Mouse (Mus musculus) C2C12 (cell line): ENCODE measurements around the gene A730061H03Rik. TPM values are rescaled to one million over a fixed set of nuclear protein-coding genes. Genes with fewer than 3 reads are reported as not detected.

Source experiments
- H3K27me3 ChIP-seq: one replicate; pipeline ENCODE4 v1.6.1; 2011; ENCODE audit not compliant: control insufficient read depth, insufficient read depth, insufficient read length
- H3K36me3 ChIP-seq: one replicate; pipeline ENCODE4 v1.6.1; 2011; ENCODE audit not compliant: control insufficient read depth, insufficient read depth
- H3K4me3 ChIP-seq: one replicate; pipeline ENCODE4 v1.5.1; 2011; ENCODE audit warnings: mild to moderate bottlenecking, control low read depth; ENCODE audit not compliant: poor library complexity, insufficient read depth, severe bottlenecking
- H3K79me2 ChIP-seq: one replicate; pipeline ENCODE4 v1.6.1; 2011; ENCODE audit not compliant: control insufficient read depth, insufficient read depth
- H3K79me3 ChIP-seq: one replicate; pipeline ENCODE4 v1.6.1; 2011; ENCODE audit warnings: low read depth, control low read depth
- H3ac ChIP-seq: one replicate; pipeline ENCODE3; 2011; ENCODE audit warnings: low read depth; ENCODE audit not compliant: control insufficient read depth, insufficient read length
- CEBPB ChIP-seq: IDR thresholded peaks from one replicate; pipeline ENCODE4 v1.6.1; 2011; ENCODE audit warnings: low read depth, mild to moderate bottlenecking, control low read depth, moderate library complexity
- CTCF ChIP-seq: IDR thresholded peaks from one replicate; pipeline ENCODE4 v1.5.1; 2011; ENCODE audit not compliant: control insufficient read depth, insufficient read depth, insufficient read length
- FOSL1 ChIP-seq: IDR thresholded peaks from one replicate; pipeline ENCODE4 v1.8.0; 2011; ENCODE audit warnings: mild to moderate bottlenecking, low read length; ENCODE audit not compliant: poor library complexity, insufficient read depth, severe bottlenecking
- MAX ChIP-seq: IDR thresholded peaks from one replicate; pipeline ENCODE4 v1.6.1; 2011; ENCODE audit warnings: mild to moderate bottlenecking, control low read depth
- MYOD1 ChIP-seq: IDR thresholded peaks from one replicate; pipeline ENCODE4 v1.6.1; 2011; ENCODE audit warnings: low read depth; ENCODE audit not compliant: control insufficient read depth, insufficient read length
- MYOG ChIP-seq: IDR thresholded peaks from one replicate; pipeline ENCODE4 v1.6.1; 2011; ENCODE audit not compliant: control insufficient read depth, insufficient read length; ENCODE audit errors: extremely low read depth
- USF1 ChIP-seq: IDR thresholded peaks from one replicate; pipeline ENCODE4 v1.6.1; 2011; ENCODE audit warnings: low read depth, mild to moderate bottlenecking, control low read depth, moderate library complexity
- polyA plus RNA-seq: library from polyadenylated mRNA; unstranded; fragments of >200 nt; fragmentation: generic; extraction: Trizol; gene quantifications from one replicate; pipeline ENCODE4 v1.2.1, GENCODE M21; 2012; ENCODE audit warnings: missing spikeins

A730061H03Rik gene
- polyA plus RNA-seq, 1 experiment: 0.16 TPM

DNA sequence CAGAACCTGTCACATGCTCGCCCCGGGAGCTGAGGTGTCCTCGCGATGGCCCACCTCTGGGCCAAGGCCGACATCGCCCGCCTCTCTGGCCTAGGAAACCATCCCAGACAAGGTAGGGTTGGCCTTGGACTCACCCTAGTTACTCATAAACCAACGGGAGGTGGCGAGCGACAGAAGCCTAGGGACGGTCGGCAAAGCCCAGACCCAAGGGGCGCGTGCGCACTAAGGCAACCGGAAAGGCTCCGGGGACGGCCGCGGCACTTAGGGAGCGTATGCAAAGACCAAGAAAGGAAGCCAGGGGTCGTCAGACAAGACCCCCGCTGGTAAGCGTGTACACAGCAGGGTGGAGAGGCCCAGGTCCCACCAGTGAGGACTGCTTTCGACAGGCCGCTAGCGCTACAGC, 406 bp downstream of the A730061H03Rik start, which contains the start of gene Dcaf11:
Gene Dcaf11 (plus strand): TSS at position 208 of the 403 bp plus-strand sequence.
- TF ChIP-seq USF1 (no peak), CTCF (no peak), MYOD1 (no peak), MAX (no peak), FOSL1 (no peak), CEBPB (no peak), MYOG (no peak)
- Histone ChIP-seq H3K4me3 (peak within 1 kb of the TSS; percentile 55), H3K79me3 (no peaks in the 10 kb centered on the region), H3ac (peak within 1 kb of the TSS; percentile 84), H3K36me3 (no peaks in the 10 kb centered on the region), H3K27me3 (no peaks in the 10 kb centered on the region), H3K79me2 (no peaks in the 10 kb centered on the region)

DNA sequence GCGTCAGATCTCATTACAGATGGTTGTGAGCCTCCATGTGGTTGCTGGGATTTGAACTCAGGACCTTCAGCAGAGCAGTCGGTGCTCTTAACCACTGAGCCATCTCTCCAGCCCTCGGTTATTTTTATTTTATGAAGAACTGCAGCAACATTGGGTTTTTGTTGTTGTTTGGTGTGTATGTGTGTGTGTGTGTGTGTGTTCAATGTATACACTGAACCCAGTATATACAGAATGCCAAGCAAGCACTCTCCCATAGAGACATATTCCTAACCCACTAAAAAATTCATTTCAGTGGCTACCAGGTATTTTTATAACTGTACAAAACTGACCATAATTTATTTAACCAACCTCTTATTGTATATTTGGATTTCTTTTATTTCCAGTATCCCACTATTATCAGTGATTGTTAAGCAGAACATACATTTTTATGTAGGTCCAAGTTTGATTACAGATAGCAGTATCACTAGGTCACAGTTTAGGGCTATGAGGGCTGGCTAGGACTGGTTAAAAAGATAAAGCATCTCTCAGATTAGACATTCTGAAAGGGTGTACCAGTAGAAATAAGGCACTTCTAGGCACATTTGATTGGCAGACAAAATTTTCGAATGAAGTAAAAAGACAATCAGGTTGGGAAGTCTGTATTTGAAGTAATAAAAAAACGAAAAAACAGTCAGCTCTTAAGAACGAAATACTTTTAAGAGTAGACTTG, 1.3 kb downstream of the A730061H03Rik start:
- H3K4me3 ChIP-seq: no peak overlapping the region
- no peak overlapping the region for H3ac ChIP-seq
- no peaks in the 10 kb centered on the region for H3K36me3 ChIP-seq
- H3K79me2 ChIP-seq: no peaks in the 10 kb centered on the region
- no peaks in the 10 kb centered on the region for H3K27me3 ChIP-seq
- H3K79me3 ChIP-seq: no peaks in the 10 kb centered on the region
- TF ChIP-seq FOSL1 (no peak), MYOG (no peak), MAX (no peak), CTCF (no peak), USF1 (no peak), CEBPB (no peak), MYOD1 (no peak)

DNA sequence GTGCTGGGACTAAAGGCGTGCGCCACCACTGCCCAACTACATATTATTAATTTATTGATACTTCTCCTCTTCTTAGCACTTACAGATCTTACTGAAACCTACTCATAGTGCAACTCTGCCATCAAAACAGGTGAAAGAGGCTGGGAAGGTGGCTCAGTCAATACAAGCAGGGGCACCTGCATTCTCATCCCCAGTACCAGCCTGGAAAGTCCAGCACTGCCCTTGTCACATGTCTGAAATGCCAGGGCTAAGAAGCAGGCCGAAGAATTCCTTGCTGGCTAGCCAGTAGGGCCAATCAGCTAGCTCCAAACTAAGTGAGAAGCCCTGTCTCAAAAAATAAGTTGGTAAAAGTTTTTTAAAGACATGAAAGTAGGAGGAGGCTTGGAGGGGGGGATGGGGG, 2.6 kb downstream of the A730061H03Rik start:
- Histone ChIP-seq H3K79me3 (no peaks in the 10 kb centered on the region), H3K4me3 (no peak overlapping the region), H3K27me3 (no peaks in the 10 kb centered on the region), H3ac (no peak overlapping the region), H3K79me2 (no peaks in the 10 kb centered on the region), H3K36me3 (no peaks in the 10 kb centered on the region)
- TF ChIP-seq MAX (no peak), CTCF (no peak), USF1 (no peak), MYOG (no peak), MYOD1 (no peak), FOSL1 (no peak), CEBPB (no peak)

DNA sequence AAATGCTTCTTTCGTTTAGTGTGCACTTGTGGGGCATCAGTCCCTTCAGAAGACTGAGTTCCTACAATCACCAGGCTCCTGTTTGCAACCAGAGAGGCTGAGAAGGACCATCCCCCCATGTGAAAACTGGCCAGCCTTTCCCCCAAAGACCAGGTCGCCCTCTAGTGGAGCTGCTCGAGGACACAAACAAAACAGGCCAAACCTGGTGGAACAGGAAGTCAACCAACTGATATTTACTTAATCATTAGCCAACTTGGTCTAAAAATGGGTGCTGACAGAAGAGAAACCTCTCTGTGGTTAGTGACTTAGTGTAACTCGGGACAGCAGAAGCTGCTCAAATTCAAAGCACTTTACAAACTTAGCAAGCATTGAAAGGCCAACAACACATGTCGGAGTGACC, 3.2 kb downstream of the A730061H03Rik start:
- Histone ChIP-seq H3K36me3 (no peaks in the 10 kb centered on the region), H3K27me3 (no peaks in the 10 kb centered on the region), H3K4me3 (no peak overlapping the region), H3K79me2 (no peaks in the 10 kb centered on the region), H3ac (no peak overlapping the region), H3K79me3 (no peaks in the 10 kb centered on the region)
- TF ChIP-seq MYOD1: no peak
- TF ChIP-seq USF1: no peak
- no peak for TF ChIP-seq MYOG
- TF ChIP-seq FOSL1: no peak
- TF ChIP-seq MAX: peak; percentile 30
- TF ChIP-seq CTCF: peak; percentile 58
- no peak for TF ChIP-seq CEBPB

DNA sequence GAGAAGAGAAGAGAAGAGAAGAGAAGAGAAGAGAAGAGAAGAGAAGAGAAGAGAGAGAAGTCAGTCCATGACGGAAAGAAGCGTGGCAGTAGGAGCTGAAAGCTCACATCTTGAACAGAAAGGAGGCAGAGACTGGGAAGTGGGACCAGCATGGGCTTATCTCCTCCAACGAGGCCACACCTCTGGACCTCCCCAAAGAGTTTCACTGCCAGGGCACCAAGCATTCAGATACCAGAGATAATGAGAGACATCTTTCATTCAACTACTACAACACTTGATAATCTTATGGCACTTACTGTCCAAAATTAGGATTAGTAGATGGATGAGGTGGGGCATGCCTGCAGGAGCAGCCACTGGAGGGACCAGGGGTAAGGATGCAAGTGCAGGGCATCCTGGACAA, 4.4 kb downstream of the A730061H03Rik start:
- H3K79me3 ChIP-seq: no peaks in the 10 kb centered on the region
- TF ChIP-seq USF1 (no peak), CTCF (no peak), MYOG (no peak), MAX (no peak), FOSL1 (no peak), CEBPB (no peak), MYOD1 (no peak)
- H3K36me3 ChIP-seq: no peaks in the 10 kb centered on the region
- no peaks in the 10 kb centered on the region for H3K79me2 ChIP-seq
- H3ac ChIP-seq: no peak overlapping the region
- H3K27me3 ChIP-seq: no peaks in the 10 kb centered on the region
- no peak overlapping the region for H3K4me3 ChIP-seq

DNA sequence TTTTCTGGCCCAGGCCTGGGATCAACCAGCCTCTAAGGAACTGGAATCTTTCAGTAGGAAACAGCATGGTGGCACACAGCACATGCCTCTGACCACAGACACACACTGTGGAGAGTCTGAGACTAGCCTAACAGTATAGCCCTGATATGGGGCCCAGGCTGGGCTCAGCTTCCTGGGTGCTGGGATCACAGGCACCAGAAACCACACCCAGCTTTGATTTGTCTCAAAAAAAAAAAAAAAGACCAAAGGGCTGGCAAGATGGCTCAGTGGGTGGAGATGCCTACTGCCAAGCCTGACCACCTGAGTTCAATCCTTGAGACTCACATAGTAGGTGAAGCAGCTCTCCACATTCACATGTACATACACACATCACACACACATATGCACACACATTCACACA, 5.6 kb downstream of the A730061H03Rik start:
- TF ChIP-seq FOSL1 (no peak), CTCF (no peak), CEBPB (no peak), MYOG (no peak), MAX (no peak), MYOD1 (no peak), USF1 (no peak)
- Histone ChIP-seq H3K4me3 (no peak overlapping the region), H3ac (no peak overlapping the region), H3K79me2 (no peaks in the 10 kb centered on the region), H3K36me3 (peaks cover 8% of the 10 kb centered on the region), H3K27me3 (no peaks in the 10 kb centered on the region), H3K79me3 (no peaks in the 10 kb centered on the region)
